Mouse (Mus musculus) liver, postnatal 0 days (tissue): ENCODE measurements around the gene Cgref1.

Experiments
- CTCF ChIP-seq: sonication (generic); IDR thresholded peaks from 2 replicates; pipeline ENCODE4 v1.5.1; 2016; ENCODE audit warnings: antibody characterized with exemption, low read depth
- EP300 ChIP-seq: IDR thresholded peaks from 2 replicates; pipeline ENCODE4 v1.6.1; 2016; ENCODE audit warnings: antibody characterized with exemption, low read depth, mild to moderate bottlenecking

GRCm38 (mm10) chr5:30918691-30919090, 26.7 kb downstream of the Cgref1 start:
- TF ChIP-seq CTCF = no peak
- no peak for TF ChIP-seq EP300
